Mouse (Mus musculus) liver, embryonic 15.5 days (tissue): Measurements from ENCODE around the gene Armcx1. TPM values are rescaled to one million over a fixed set of nuclear protein-coding genes. Genes with fewer than 3 reads are reported as not detected.
"Not testable (repeated sequence)": the region's sequence is repeated elsewhere in the genome, so short reads cannot be mapped to it uniquely, and the experiment has no call there.

Experiments
- ATAC-seq: fragments of 200-750 bp; cut with Nextera tagmentation; 2 replicates; pipeline ENCODE4 v1.8.0; 2017; ENCODE audit warnings: moderate number of reproducible peaks, mild to moderate bottlenecking, moderate library complexity; ENCODE audit not compliant: insufficient read depth
- H3K27ac ChIP-seq: fragments of 300-500 bp; sonication (generic); replicated peaks from 2 replicates; pipeline ENCODE4 v1.5.1; 2015; ENCODE audit warnings: mild to moderate bottlenecking, inconsistent platforms
- H3K27me3 ChIP-seq: fragments of 300-500 bp; sonication (generic); 2 replicates; pipeline ENCODE4 v1.6.1; 2015; ENCODE audit warnings: mild to moderate bottlenecking, inconsistent platforms
- H3K36me3 ChIP-seq: fragments of 300-500 bp; sonication (generic); replicated peaks from 2 replicates; pipeline ENCODE4 v1.6.1; 2015; ENCODE audit warnings: moderate library complexity, mild to moderate bottlenecking, inconsistent platforms
- H3K4me1 ChIP-seq: fragments of 300-500 bp; sonication (generic); replicated peaks from 2 replicates; pipeline ENCODE4 v1.6.1; 2015; ENCODE audit warnings: inconsistent platforms
- H3K4me2 ChIP-seq: fragments of 300-500 bp; sonication (generic); 2 replicates; pipeline ENCODE4 v1.6.1; 2015; ENCODE audit warnings: moderate library complexity, mild to moderate bottlenecking, inconsistent platforms
- H3K4me3 ChIP-seq: fragments of 300-500 bp; sonication (generic); replicated peaks from 2 replicates; pipeline ENCODE4 v1.5.1; 2015; ENCODE audit warnings: mild to moderate bottlenecking, inconsistent platforms
- H3K9ac ChIP-seq: fragments of 300-500 bp; sonication (generic); 2 replicates; pipeline ENCODE4 v1.6.1; 2015; ENCODE audit warnings: moderate library complexity, mild to moderate bottlenecking, inconsistent platforms
- H3K9me3 ChIP-seq: fragments of 300-500 bp; sonication (generic); replicated peaks from 2 replicates; pipeline ENCODE4 v1.6.1; 2016; ENCODE audit warnings: inconsistent platforms
- WGBS: fragments of 180-500 bp; shearing (Covaris S2); methylation state at CpG from one replicate; pipeline ENCODE4 v1.1.7; 2015; ENCODE audit warnings: mixed read lengths; ENCODE audit not compliant: insufficient replicate concordance; 5-methylcytosine and 5-hydroxymethylcytosine counted together
- microRNA-seq: library from miRNA; unstranded; fragments of <30 nt; microRNA quantifications from one replicate; pipeline ENCODE4, GENCODE M21; 2016
- polyA plus RNA-seq: library from polyadenylated mRNA; unstranded; fragments of >200 nt; fragmentation: Nextera tagmentation; extraction: Ambion mirVana; gene quantifications from 2 replicates; pipeline ENCODE4 v1.2.1, GENCODE M21; 2015

The Armcx1 gene
- polyA plus RNA-seq, 1 experiment from 2014 or later, result 5.7 TPM

DNA sequence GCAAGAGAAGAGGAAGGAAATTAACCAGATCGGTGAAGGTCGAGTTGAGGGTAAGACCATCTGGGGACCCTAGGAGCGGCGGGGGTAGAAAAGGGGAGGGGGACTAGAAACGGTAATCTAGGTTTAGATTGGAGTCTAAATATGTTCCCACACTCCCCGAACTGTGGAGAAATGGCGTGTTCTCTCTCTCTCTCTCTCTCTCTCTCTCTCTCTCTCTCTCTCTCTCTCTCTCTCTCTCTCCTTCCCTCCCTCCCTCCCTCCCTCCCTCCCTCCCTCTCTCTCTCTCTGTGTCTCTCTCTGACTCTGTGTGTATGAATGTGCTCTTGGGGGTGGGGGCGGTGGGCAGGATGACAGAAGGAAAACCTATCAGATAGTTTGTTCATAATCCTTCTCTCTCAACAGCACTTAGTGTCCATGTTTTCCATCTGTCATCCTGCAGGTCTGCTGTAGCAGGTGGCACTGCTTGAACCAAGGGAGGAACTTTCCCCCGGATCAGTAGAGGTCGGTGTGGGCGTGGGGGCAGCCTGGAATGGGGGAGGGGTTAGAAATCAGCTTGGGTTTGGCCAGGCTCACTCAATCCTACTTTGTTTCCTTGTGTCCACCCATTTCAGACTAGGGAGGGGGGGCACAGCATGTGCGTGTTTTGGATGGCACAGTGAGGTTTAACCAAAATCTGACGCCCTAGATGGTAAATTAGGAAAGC is 39.7 kb downstream of the Armcx1 start:
- no peak overlapping the region for H3K27ac ChIP-seq
- WGBS, result 26% methylated on average over 12 of the region's 13 CpGs
- peak; percentile 14; the same call in 1 of the 2 replicates for ATAC-seq

DNA sequence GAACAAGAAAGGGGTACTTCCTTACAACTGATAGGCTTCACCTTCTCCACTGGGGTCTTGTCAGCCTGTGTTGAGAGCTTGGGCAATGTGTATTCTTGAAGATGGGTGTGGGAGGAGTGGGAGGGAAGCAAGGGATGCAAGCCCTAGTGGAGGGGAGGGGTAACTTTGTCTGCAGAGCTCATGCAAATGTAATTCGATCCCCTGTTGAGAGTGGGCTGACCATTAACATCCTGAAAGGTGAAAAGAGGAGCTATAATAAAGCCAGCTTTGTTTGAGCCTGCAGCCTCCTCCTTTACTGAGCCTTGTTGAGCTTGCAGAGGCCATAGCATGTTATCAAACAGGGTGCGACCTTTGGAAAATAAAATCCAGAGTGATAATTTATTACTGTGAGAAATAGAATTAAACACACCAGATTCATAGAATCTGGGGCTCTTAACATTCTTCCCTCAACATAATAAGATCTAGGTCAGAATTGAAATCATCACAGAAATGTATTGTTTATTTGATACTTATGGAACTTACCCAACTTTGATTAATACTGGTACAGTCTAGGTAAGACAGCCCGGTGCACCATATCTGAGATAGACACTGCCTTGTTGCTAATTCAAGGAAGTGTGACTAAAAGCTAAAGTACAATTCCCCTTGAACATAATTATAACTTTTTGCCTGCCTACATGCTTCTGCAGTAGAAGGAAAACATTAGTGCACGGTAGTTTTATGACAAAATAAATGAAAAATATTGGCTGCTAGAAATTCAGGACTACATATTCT is 45.9 kb downstream of the Armcx1 start:
- not testable (repeated sequence) for H3K4me1 ChIP-seq, H3K9ac ChIP-seq, H3K27me3 ChIP-seq, ATAC-seq, H3K4me3 ChIP-seq, H3K9me3 ChIP-seq, H3K27ac ChIP-seq, H3K36me3 ChIP-seq, H3K4me2 ChIP-seq
- 49% methylated on average over 4 of the region's 4 CpGs for WGBS

More for the DNA sequence above, 39.7 kb downstream of the Armcx1 start:
- Histone ChIP-seq H3K36me3 (no peaks in the 10 kb centered on the region), H3K4me2 (peak overlapping the region; percentile 77), H3K27me3 (no peaks in the 10 kb centered on the region), H3K9me3 (no peaks in the 10 kb centered on the region), H3K4me3 (peak overlapping the region; percentile 67), H3K9ac (peak overlapping the region; percentile 56), H3K4me1 (peaks cover 7% of the 10 kb centered on the region; the same call in 1 of the 2 replicates)

Small RNA genes within 50 kb of the gene (microRNA-seq; reads per million reads assigned to microRNA genes)
- gene Mir7093, result not detected

Other genes starting within 250 kb of the Armcx1 start
- gene Taf7l, start 241.5 kb upstream of the Armcx1 start, polyA plus RNA-seq, result not detected in 2 replicates
- 71.0 and 76.1 TPM in 2 replicates for gene Timm8a1, start 176.1 kb upstream of the Armcx1 start, polyA plus RNA-seq
- 12.9 and 15.1 TPM in 2 replicates for gene Btk, start 134.4 kb upstream of the Armcx1 start, polyA plus RNA-seq
- 193 and 254 TPM in 2 replicates for gene Rpl36a, start 132.3 kb upstream of the Armcx1 start, polyA plus RNA-seq
- gene Gla, start 116.8 kb upstream of the Armcx1 start, polyA plus RNA-seq, result 3.3 and 5.0 TPM in 2 replicates
- gene Hnrnph2, start 116.8 kb upstream of the Armcx1 start, polyA plus RNA-seq, result 76.6 and 78.9 TPM in 2 replicates
- 0.32 and 0.33 TPM in 2 replicates for gene Armcx4, start 31.4 kb upstream of the Armcx1 start, polyA plus RNA-seq
- 4.1 and 4.4 TPM in 2 replicates for gene Armcx6, start 33.5 kb downstream of the Armcx1 start, polyA plus RNA-seq
- 16.9 and 18.1 TPM in 2 replicates for gene Armcx3, start 38.6 kb downstream of the Armcx1 start, polyA plus RNA-seq
- gene Armcx2, start 91.3 kb downstream of the Armcx1 start, polyA plus RNA-seq, result 9.2 and 9.8 TPM in 2 replicates
- gene Nxf2, start 246.8 kb downstream of the Armcx1 start, polyA plus RNA-seq, result 0.13 and 0.14 TPM in 2 replicates